Mouse (Mus musculus) intestine, embryonic 14.5 days (tissue): ENCODE results near the gene Perm1. TPM values are rescaled to one million over a fixed set of nuclear protein-coding genes. Genes with fewer than 3 reads are reported as not detected.

ENCODE experiments used
- ATAC-seq: fragments of 200-750 bp; cut with Nextera tagmentation; replicated peaks from 2 replicates; pipeline ENCODE4 v1.8.0; 2017; ENCODE audit warnings: low read depth, moderate number of reproducible peaks, moderate TSS enrichment, moderate library complexity; ENCODE audit not compliant: low FRiP score, low TSS enrichment
- DNase-seq: peaks from one replicate; pipeline ENCODE4 v3.0.0-alpha.2; 2018; ENCODE audit warnings: low spot score
- H3K27ac ChIP-seq: fragments of 300-500 bp; sonication (generic); 2 replicates; pipeline ENCODE4 v1.5.1; 2014; ENCODE audit warnings: low read depth, mild to moderate bottlenecking, control low read depth
- H3K27me3 ChIP-seq: fragments of 300-500 bp; sonication (generic); replicated peaks from 2 replicates; pipeline ENCODE4 v1.6.1; 2014; ENCODE audit warnings: low read length, control low read depth; ENCODE audit not compliant: control insufficient read depth, insufficient read depth
- H3K36me3 ChIP-seq: fragments of 300-500 bp; sonication (generic); 2 replicates; pipeline ENCODE4 v1.6.1; 2014; ENCODE audit warnings: low read length, control low read depth; ENCODE audit not compliant: control insufficient read depth, insufficient read depth
- H3K4me1 ChIP-seq: fragments of 300-500 bp; sonication (generic); replicated peaks from 2 replicates; pipeline ENCODE4 v1.6.1; 2014; ENCODE audit warnings: low read length, control low read depth, mixed read lengths; ENCODE audit not compliant: control insufficient read depth, insufficient read depth
- H3K4me2 ChIP-seq: fragments of 300-500 bp; sonication (generic); 2 replicates; pipeline ENCODE4 v1.6.1; 2014; ENCODE audit warnings: low read length
- H3K4me3 ChIP-seq: fragments of 300-500 bp; sonication (generic); 2 replicates; pipeline ENCODE4 v1.5.1; 2014; ENCODE audit warnings: low read depth, low read length, control low read depth, mixed read lengths
- H3K9ac ChIP-seq: fragments of 300-500 bp; sonication (generic); 2 replicates; pipeline ENCODE4 v1.6.1; 2014; ENCODE audit warnings: mild to moderate bottlenecking, low read length
- H3K9me3 ChIP-seq: fragments of 300-500 bp; sonication (generic); 2 replicates; pipeline ENCODE4 v1.6.1; 2016; ENCODE audit warnings: low read length, control low read depth; ENCODE audit not compliant: control insufficient read depth
- WGBS: fragments of 180-500 bp; shearing (Covaris S2); extraction: QIAGEN DNeasy Blood & Tissue Kit; methylation state at CpG from one replicate; pipeline ENCODE4 v1.1.7; 2014; 5-methylcytosine and 5-hydroxymethylcytosine counted together
- polyA plus RNA-seq: library from polyadenylated mRNA; unstranded; fragments of >200 nt; fragmentation: Nextera tagmentation; extraction: Ambion mirVana; gene quantifications from 2 replicates; pipeline ENCODE4 v1.2.1, GENCODE M21; 2014

The Perm1 gene
- polyA plus RNA-seq, 1 experiment from 2014 or later, result 0.54 TPM

DNA sequence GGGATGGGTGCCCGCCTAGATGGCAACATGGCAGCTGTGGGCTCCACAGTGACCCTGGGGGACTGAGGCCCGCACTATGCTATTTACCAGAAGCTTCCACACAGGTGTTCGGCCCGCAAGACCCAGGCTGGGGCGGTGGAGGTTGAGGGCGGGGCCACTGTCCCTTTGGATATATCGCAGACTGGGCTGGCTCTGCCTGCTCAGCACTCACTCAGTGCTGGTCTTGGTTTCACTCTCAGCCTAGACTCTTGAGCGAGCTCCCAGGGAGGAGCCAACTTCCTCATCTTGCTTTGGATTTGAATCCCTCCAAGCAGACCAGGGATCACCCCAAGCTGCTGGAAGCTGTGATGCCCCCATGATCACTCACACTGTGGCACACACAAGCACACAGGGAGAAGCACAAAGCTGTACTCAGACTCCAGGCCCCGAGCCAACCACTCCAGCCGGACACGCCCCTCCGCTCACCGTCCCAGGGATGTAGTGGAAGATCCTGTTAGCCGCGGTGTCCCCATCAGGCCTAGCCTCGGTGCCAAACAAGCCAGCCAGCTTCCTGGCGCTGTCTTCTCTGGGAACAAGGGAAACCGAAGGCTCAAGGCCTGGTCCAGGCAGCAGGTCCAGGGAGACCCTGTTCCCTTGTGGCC is 12.2 kb downstream of the Perm1 start:
- H3K27ac ChIP-seq, result no peak overlapping the region
- DNase-seq (no peak), ATAC-seq (0 out of 2 replicates have a peak, but pooled peaks have one; percentile 29)

DNA sequence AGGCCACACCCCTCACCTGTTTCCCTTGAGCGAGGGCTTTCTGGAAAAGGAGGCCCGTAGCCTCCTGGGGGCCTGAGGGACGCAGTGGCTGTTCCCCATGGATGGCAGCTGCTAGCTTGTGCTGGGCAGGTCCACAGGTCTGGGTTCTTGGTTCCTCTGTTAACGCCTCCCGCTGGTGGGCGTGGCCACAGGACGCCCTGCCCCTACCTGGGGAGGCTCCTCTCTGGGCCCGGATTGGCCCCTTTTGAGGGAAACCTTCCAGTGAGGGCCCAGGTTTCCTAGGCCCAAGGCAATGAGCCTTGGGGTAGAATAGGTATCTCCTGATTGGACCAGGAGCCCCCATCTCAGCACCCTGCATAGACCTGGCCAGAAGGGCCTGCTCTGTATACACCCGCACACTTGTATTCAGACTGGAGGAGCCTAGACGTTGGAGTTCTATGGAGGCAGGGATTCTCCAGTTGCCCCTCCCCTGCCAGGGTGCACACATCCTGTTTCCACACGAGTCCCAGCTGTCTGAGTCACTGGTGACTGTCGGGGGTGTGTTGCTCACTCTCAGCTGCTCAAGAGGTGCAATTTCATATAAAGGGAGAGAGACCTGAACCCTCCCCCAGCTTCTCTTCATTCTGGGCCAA is 12.8 kb downstream of the Perm1 start:
- DNase-seq, result no peak
- Histone ChIP-seq H3K4me3 (no peak overlapping the region), H3K9ac (no peak overlapping the region), H3K27ac (no peak overlapping the region), H3K36me3 (peaks cover 41% of the 10 kb centered on the region), H3K9me3 (no peaks in the 10 kb centered on the region), H3K27me3 (no peaks in the 10 kb centered on the region), H3K4me2 (peak overlapping the region; percentile 28), H3K4me1 (peaks cover 10% of the 10 kb centered on the region; the same call in 1 of the 2 replicates)
- 20% methylated on average over 12 of the region's 12 CpGs for WGBS
- peak; percentile 61 for ATAC-seq

More for the DNA sequence above, 12.2 kb downstream of the Perm1 start:
- Histone ChIP-seq H3K4me3 (no peak overlapping the region), H3K4me2 (peak overlapping the region; percentile 28), H3K4me1 (peaks cover 8% of the 10 kb centered on the region; the same call in 1 of the 2 replicates), H3K36me3 (peaks cover 37% of the 10 kb centered on the region), H3K27me3 (no peaks in the 10 kb centered on the region), H3K9ac (no peak overlapping the region), H3K9me3 (no peaks in the 10 kb centered on the region)
- WGBS, result 34% methylated on average over 18 of the region's 18 CpGs

DNA sequence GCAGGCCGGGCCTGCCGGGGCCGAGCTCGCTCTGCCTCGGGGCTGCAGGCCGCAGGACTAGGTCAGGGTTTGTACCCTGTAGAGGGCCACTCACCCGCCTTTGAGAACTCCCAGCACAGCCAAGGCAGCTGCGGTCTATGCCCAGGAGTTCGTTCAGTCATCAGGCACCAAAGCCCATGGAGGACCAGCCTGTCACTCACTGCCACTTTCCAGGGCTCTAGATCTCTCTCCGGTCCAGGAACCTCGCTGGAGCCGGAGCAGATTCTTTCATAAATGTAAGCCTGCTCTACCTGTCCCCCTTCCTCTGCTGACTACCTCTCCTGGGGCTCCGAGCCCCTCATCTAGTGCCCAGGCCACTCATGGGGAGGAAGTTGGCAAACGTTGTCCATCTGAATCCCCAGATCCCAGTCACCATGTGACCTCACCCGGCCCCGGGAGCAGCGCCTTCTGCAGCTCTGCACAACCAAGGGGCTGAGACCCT is 18.4 kb downstream of the Perm1 start:
- 0 out of 2 replicates have a peak, but pooled peaks cover 3% of the 10 kb centered on the region for H3K4me1 ChIP-seq
- WGBS, result 4% methylated on average over 17 of the region's 17 CpGs
- no peaks in the 10 kb centered on the region for H3K27me3 ChIP-seq
- peak overlapping the region; percentile 44 for H3K9ac ChIP-seq
- peaks cover 61% of the 10 kb centered on the region for H3K36me3 ChIP-seq
- no peak overlapping the region for H3K27ac ChIP-seq
- peak overlapping the region; percentile 60 for H3K4me2 ChIP-seq
- DNase-seq (peak; percentile 73), ATAC-seq (no peak)
- H3K4me3 ChIP-seq, result peak overlapping the region; percentile 91
- no peaks in the 10 kb centered on the region for H3K9me3 ChIP-seq

DNA sequence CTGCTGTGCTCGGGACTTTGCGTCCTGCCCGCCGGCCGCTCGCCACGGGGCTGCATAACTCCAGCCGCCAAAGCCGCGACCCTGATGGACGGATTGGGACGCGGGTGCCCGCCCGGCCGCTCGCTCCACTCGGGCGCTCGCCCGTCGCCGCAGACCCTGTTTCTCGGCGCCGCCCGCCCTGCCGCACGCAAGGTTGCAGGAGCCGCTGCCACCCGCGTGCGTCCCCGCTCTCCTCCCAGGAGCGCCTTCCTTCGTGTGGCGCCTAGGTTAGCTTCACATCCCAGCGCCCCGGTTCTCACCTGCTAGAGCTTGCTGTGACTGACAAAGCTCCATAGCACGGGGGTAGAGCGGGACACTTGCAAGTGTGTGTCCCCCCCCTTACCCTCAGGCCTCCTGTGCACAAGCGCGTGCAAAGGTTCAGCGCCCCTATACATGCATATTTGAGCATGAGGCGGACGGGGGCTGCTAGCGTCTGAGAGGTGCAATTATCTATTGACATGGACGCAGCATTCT is 19.1 kb downstream of the Perm1 start, which contains the start of gene Plekhn1:
Plekhn1 (minus strand) TSS at position 157 of the 513 bp plus-strand sequence.
- H3K4me2 ChIP-seq, result peak within 1 kb of the TSS; percentile 60
- H3K9me3 ChIP-seq, result no peaks in the 10 kb centered on the region
- DNase-seq (peak; percentile 86), ATAC-seq (peak; percentile 28)
- H3K36me3 ChIP-seq, result peaks cover 61% of the 10 kb centered on the region
- no peaks in the 10 kb centered on the region for H3K27me3 ChIP-seq
- peak within 1 kb of the TSS; percentile 77 for H3K9ac ChIP-seq
- peak within 1 kb of the TSS; percentile 91 for H3K4me3 ChIP-seq
- 0 out of 2 replicates have a peak, but pooled peaks cover 3% of the 10 kb centered on the region for H3K4me1 ChIP-seq
- under 1% methylated on average over 41 of the region's 48 CpGs for WGBS
- H3K27ac ChIP-seq, result peak within 1 kb of the TSS; percentile 95

DNA sequence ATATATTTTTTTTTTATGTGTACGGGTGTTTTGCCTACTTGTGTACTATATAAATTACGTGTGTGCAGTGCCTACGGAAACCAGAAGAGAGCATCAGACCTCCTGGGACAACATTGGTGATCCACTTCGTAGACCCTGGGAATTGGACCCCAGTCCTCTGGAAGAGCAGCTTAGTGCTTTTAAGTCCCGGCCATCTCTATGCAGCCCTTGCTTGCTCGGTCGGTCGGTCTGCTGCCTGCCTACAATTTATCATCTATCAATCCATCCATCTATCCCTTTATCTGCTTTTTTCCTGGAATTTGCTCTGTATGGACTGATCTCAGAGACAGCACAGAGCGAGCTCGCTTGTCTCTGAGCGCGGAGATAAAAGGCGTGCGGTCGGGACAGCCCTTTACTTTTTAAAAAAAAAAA is 19.7 kb downstream of the Perm1 start:
- peak; percentile 16; the same call in 1 of the 2 replicates for ATAC-seq
- H3K4me1 ChIP-seq, result 0 out of 2 replicates have a peak, but pooled peaks cover 3% of the 10 kb centered on the region
- peaks cover 61% of the 10 kb centered on the region for H3K36me3 ChIP-seq
- peak overlapping the region; percentile 95 for H3K27ac ChIP-seq
- WGBS, result under 1% methylated on average over 15 of the region's 15 CpGs
- no peaks in the 10 kb centered on the region for H3K9me3 ChIP-seq
- H3K4me3 ChIP-seq, result peak overlapping the region; percentile 91
- no peaks in the 10 kb centered on the region for H3K27me3 ChIP-seq
- H3K4me2 ChIP-seq, result peak overlapping the region; percentile 60
- H3K9ac ChIP-seq, result peak overlapping the region; percentile 77
- no peak for DNase-seq

DNA sequence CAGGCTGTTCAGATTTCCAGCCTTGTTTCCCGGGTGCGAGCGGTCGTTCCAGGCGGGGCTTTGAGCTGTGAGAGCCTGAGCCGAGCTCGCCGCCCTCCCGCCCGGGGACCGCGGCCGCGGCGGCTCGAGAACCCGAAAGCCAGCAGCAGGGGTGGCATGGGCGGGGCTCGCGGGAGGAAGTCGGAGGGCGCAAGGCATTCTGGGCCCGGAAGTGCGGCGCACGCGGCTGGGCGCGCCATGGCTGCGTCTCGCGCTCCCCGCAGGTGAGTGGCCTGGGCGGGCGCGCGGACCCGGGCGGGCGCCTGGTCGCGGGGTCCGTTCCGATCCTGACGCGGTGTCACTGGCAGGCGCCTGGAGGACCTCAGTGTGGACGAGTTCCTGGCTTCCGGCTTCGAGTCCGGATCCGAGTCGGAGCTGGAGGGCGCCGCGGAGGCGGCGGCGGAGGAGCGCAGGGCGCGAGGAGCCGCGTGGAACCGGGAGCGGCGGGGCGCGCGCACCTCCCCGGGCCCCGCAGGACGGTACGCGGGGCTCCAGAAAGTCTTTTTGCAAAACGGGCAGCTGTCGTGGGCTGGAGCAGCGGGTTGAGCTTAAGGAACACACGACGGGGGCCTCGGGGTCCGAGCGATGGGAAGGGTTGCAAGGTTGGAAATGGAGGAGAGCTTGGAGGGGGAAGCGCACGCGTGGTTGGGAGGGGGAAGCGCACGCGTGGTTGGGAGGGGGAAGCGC is 20.3 kb downstream of the Perm1 start, which contains the start of gene Noc2l:
Noc2l (plus strand) TSS at position 203 of the 726 bp plus-strand sequence.
- peak; percentile 94 for DNase-seq
- Histone ChIP-seq H3K9ac (peak within 1 kb of the TSS; percentile 77), H3K9me3 (no peaks in the 10 kb centered on the region), H3K27me3 (no peaks in the 10 kb centered on the region), H3K4me1 (0 out of 2 replicates have a peak, but pooled peaks cover 3% of the 10 kb centered on the region), H3K36me3 (peaks cover 63% of the 10 kb centered on the region), H3K4me3 (peak within 1 kb of the TSS; percentile 91), H3K4me2 (peak within 1 kb of the TSS; percentile 60), H3K27ac (peak within 1 kb of the TSS; percentile 95)
- WGBS, result under 1% methylated on average over 88 of the region's 90 CpGs
- peak; percentile 86 for ATAC-seq

DNA sequence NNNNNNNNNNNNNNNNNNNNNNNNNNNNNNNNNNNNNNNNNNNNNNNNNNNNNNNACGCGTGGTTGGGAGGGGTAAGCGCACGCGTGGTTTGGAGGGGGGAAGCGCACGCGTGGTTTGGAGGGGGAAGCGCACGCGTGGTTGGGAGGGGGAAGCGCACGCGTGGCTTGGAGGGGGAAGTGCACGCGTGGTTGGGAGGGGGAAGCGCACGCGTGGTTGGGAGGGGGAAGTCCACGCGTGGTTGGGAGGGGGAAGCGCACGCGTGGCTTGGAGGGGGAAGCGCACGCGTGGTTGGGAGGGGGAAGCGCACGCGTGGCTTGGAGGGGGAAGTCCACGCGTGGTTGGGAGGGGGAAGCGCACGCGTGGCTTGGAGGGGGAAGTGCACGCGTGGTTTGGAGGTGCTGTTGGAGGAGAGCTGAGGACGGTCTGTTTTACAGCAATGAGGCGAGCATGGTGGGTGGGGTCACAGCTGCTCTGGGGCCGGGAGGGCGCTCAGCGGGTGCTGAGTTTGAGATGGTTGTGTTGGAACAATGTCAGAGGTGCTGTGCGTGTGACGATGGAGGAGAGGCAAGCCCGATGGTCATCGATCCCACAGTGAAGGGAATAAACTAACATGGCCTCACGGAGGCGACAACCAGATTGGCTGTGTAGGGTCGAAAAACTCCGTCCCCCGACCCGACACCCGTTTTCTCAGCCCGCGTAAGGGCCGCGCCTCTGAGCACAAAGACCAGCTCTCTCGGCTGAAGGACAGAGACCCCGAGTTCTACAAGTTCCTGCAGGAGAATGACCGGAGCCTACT is 21.2 kb downstream of the Perm1 start:
- H3K36me3 ChIP-seq, result peaks cover 64% of the 10 kb centered on the region

More for the DNA sequence above, 21.2 kb downstream of the Perm1 start:
- 26% methylated on average over 55 of the region's 60 CpGs for WGBS
- H3K9me3 ChIP-seq, result no peaks in the 10 kb centered on the region
- 0 out of 2 replicates have a peak, but pooled peaks cover 3% of the 10 kb centered on the region for H3K4me1 ChIP-seq
- DNase-seq, result peak; percentile 73
- H3K27me3 ChIP-seq, result no peaks in the 10 kb centered on the region
- H3K4me3 ChIP-seq, result peak overlapping the region; percentile 91
- no peak for ATAC-seq
- peak overlapping the region; percentile 60 for H3K4me2 ChIP-seq
- peak overlapping the region; percentile 77 for H3K9ac ChIP-seq
- peak overlapping the region; percentile 95; the same call in 1 of the 2 replicates for H3K27ac ChIP-seq
